Mouse (Mus musculus) cerebellum, adult 18-20 months (tissue): ENCODE measurements at regions not wholly inside any gene's neighbourhood (a gene's known extent, or its start where the extent isn't known, plus 50 kb on each side); places are given as distances from the start of the nearest gene placed in this dataset.

ENCODE experiments used
- DNase-seq, 2 experiments: peaks; one replicate each; pipeline ENCODE4 v3.0.0; 2021

DNA sequence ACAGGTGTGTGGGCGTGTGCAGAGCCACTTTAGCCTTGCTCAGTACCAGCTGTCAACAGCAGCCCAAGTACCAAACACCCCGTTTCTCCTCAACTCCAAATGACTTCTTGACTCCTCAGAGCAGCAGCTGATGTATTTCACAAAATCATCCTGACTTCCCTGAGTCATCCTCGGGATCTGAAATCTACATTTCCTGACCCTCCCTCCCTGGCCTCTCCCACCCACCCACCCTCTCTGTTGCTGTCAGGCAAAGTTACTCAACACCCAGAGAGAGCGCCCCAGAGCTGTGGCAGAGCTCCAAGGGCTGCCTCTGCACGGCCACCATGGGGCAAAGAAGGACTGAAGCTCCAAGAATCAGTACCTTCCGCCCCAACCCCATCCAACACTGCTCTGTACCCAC is 83.5 kb upstream of the Cyp1b1 start:
- no peak for DNase-seq

DNA sequence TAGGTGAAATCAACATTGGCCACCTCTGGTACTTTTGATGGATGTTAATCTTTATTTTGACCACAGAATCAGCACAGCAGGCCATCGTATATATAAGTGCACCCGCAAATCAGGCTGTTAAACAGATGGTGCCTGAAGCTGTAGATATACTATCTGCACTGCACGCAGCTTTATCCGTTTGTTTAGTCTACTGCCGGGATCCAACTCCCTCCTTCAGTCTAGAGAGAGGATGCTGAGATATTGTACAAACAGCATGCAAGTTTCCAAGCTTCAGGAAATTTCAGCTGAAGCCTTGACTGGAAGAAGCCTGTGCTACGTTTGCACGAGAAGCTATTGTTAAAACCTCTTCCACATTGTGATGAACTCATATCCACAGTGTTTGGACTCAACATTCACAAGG is 75.3 kb upstream of the Cyp1b1 start:
- DNase-seq = no peak

DNA sequence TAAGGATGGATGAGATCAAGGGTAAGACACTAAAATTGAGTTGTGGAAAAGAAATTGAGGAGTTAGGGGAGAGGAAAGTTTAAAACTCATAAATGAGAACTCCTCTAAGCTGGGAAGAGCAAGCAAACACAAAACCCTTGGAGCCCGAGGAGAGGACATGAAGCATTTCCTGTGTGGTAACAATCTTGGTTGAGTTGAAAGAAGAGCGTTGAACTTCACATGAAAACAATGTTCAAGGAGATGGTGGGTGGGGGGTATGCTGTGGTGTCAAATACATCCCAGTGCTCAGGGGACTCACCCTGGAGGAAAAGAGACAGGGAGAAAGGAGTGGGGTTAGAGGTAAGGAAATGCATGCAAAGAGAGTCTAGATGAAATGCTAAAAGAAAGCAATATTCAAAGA is 72.3 kb upstream of the Cyp1b1 start:
- DNase-seq = no peak

DNA sequence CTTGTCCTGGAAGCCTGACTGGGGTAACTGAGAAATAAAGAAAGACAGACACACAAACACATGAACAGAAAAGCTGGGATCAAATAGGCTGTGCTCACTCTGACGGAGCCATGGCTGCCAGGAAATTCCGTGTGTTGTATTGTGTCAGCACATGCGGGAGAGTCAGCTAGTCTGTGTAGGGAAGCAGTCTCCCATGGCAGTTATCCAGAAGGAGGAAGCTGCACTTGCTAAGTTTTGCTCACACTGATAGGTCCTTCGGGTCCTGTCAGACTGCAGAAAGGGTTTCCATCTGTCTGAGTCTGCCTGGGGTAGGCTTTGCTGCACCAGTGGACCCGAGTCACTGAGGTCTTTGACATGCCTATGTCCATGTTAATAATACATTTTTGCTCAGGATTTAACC is 71.8 kb upstream of the Cyp1b1 start:
- no peak for DNase-seq

DNA sequence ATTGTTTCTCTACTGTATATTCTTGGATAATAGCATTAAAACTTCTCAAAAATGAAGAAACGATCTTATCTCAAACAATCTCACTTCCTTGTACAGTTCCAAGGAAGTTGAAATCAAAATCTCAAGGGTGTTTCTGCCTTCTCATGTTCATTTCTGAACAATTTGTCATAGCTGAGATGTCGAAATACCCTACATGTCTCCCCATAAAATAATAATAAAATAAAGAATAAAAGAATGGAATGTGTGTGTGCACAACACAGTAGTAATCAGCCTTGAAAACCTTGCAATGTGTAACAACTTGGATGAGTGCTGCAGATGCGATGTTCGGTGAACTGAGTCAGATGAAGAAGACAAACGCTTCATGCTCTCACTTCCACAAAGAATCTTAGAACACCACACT is 71.4 kb upstream of the Cyp1b1 start:
- no peak for DNase-seq

DNA sequence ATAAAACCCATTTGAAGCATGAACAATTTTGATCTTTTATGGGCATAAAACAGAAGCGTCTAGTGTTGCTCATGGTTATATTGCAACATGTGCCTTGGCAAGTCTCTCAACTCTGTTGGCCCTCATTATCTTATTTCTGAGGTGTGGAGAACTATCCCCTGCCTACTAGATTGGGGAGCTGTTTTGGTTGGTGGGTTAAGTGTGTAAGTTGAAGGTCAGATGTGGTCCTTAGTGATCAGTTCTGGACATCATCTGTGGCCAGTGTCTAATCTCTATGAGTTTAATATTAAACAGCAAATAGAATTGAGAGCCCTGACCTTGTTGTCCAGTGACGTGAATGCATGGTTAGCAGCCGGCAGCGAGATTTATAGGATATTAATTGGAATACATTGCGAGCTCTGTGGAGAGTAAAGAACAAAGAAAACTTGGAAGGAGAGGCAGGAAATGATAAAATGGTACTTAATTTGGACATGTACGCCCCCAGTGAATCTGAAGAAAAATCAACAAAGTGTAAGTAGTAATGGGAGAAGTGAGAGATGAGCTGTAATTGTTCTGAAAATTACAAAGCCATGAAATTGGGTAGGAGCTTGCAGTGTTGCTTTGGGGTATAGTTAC is 69.5 kb upstream of the Cyp1b1 start:
- no peak for DNase-seq

DNA sequence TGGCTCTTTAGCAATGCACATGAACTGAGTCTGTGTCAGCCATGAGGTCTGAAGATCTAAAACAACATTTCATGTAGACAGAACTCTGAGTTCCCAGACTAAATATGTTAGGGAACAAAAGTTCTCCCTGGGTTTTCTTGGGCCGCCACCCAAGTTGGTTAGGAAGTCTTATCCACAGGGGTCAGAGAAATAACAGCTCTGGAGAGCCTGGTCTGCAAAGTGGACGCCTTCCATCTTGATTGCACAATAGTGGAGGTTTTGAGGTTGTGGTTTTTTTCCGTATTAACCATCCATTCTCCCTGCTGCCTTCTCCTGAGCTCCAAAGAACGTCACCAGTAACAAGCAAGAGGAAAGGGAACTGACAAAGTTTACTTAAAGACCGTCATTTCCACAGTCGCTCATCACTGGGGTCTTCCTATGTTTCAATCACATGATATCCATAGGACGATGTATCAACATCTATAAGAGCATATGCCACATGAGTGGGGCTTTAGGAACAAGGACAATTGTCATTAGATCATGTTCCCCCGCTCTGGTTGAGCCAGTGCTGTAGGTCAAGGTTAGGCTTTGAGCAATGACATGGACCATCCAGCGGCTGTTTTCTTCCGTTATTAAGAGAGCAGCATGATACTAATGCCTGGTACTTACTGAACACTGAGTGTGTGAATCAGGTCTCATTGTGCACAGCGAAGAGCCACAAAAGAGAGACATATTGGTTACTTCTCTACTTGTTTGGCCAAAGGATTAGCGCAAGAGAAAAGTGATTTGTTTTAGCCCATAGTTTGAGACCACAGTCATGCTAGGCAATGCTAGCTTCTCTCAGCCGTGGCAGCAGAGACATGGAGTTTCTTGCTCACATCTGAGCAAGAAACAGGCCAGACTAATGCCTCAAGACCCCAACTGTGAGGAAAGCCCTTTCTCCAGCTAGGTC is 67.1 kb upstream of the Cyp1b1 start:
- DNase-seq = no peak

DNA sequence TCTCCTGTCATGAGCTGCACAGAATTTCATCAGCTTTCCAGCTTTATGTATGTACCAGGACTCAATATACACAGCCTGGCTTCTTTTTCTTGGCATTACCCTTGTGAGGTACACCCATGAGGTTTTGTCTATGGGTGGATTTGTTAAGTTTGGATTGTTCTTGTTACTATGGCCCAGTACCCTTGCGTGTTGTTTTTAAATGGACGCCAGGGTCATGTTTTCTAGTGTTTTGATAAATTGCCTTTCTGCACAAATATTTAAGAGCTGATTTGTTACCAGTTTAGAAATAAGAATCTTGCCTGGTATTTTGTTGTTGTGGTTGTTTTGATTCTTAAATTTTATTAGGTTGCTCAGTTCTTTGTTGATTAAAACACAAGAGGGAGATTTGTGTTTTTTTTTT is 66.4 kb upstream of the Cyp1b1 start:
- DNase-seq = no peak

DNA sequence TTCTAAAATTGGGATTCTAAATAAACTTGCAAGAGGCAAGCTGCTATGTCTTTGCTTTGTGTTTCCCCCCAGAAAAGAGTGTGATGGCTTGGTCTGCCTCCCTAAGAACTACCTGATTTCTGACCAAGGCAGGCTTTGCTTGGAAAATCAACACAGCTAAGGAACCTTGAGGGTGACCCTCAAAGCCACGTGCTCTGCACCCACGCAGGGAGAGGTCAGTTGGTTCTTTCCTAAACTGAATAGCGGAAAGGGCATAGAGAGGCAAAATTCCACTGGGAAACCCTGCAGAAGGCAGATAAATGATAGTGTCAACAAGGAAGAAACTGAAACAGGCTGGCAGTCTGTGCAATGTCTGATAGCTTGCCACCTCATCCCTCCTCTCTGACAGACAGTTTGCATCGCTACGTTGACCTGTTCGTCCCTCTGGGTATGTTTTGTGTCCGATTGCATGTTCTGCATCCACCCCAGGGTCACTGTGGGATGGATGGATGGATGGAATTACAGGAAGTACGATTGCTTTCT is 63.1 kb upstream of the Cyp1b1 start:
- DNase-seq = no peak

DNA sequence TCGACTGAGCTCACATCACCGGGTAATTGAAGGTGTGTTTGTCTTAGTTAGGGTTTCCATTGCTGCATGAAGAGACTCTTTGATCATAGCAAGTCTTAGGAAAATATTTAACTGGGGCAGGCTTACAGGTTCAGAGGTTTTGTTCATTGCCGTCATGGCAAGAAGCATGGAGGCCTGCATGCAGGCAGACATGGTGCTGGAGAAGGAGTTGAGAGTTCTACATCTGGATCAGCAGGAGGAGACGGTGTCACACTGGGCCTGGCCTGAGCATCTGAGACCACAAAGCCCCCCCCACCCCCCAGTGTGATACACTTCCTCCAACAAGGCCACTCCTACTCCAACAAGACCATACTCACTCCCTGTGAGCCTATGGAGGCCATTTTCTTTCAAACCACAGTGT is 61.3 kb upstream of the Cyp1b1 start:
- no peak for DNase-seq

DNA sequence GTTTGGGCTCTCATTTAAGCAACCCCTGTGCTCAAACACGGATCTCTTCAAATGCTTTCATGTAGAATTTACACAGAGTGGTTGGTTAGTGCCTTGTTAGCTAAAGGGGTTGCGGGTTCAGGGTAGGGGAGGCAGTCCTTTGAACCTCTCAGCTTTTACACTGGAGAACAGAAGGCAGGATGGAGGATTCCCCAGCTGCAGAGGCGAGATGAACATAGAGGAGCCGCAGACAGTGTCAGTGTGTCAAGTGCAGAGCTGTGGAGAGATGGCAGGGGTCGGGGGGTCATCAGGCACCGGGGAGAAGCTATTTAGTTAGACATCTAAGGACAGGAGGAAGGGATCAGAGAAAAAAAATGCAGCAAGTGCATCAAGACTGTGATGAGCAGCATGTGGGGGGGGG is 60.4 kb upstream of the Cyp1b1 start:
- no peak for DNase-seq

DNA sequence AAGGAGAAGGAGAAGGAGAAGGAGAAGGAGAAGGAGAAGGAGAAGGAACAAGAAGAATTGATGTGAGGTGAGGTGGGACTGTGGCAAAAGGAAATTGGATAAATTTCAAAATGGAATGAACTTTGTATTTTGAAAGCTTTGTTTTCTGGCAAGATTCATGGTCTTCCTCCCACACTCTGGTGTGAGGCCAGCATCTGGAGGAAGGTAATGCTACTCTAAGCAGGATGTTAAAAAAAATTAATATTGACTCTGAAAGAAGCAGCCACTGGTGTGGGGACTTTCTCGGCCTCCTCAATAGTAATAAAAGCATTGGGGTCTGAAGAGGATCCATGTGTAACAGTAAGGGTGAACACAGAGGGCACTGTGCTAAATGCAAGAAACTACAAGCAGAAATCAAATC is 59.4 kb upstream of the Cyp1b1 start:
- DNase-seq = no peak

DNA sequence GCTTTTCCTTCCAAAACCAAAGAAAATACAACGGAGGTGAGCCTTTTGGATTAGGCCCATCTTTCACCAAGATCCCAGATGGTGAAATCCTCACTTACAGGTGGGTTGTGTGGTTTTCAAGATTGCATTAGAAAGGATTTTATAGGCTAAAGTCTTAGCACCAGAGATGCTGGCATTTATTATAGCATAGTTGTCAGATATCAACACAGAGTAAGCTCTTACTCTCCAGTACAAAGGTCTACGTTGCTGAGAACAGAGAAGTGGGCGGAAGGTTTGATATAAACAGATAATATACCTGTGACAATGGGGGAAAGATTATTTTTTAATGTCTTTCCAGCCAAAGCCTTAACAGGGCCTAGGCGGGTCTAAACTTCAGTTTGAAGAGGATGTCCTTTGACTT is 57.4 kb upstream of the Cyp1b1 start:
- no peak for DNase-seq

DNA sequence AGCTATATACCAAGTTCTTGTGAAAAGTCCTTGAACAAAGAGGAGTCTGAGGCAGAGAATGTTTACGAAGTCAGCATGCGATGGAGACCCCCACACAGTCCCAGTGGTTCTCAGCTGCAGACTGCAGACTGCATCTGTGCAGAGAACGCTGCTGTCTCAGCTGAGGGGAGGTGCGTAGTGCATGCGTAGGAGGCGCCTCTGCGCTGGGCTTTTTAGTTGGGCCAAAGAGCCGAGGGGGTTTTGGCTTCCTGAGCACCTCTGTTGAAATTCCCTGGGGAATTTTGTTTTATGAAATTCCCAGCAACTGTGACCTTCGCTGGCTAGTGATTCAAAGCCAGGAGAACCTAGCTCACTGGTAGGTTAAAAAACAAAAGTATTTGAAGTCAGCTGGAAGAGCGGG is 56.9 kb upstream of the Cyp1b1 start:
- DNase-seq = no peak

DNA sequence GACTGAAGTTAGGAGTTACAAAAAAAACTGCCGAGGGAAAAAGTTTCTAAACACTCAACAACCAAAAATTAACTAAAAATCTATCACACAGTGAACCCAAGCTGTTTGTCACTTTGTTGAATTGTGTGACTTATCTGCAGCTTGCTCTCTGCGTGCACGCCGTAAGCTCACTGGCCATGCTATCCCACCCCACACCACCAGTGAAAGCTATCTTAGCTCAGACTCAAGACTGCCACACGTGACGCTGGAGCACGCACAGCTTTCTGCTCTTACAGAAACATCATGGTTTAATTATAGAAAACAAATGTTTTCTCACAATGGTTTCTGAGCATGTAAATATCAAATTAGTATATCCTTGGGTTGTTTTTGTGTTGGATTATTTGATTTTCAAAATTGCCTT is 56.0 kb upstream of the Cyp1b1 start:
- DNase-seq = no peak

DNA sequence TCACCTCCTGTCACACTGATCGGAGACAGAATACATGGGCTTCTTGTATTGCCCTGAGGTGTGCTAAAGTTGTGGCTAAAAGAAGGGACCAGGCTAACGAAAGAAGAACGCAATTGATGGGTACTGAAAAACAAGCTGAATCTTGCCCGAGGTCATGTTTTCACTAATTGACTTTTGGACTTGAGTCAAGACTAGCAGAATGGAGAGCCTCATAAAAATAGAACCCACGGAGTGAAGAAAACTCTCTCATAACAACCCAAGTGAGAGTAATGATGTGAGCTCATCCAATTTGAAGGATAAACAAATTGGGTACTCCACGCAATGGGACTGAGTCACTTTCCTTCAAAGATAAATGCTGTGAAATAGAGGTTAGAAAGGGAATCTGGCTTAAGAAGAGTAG is 55.0 kb upstream of the Cyp1b1 start:
- DNase-seq = no peak

DNA sequence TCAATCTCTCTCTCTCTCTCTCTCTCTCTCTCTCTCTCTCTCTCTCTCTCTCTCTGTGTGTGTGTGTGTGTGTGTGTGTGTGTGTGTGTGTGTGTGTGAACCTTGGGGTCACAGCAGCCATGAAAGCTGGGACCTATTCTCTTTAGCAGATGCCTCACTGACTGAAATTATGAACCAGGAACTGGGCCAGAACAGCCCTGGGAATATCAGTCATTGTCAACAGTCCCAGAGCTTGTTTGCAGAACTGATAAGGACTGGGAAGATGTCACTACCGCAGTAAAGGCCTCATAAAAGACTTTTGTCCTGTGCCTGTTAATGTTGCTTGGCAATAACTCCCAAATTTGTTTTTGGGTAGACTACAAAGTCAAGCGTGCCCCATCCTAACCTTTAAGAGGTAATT is 53.2 kb upstream of the Cyp1b1 start:
- DNase-seq = no peak

DNA sequence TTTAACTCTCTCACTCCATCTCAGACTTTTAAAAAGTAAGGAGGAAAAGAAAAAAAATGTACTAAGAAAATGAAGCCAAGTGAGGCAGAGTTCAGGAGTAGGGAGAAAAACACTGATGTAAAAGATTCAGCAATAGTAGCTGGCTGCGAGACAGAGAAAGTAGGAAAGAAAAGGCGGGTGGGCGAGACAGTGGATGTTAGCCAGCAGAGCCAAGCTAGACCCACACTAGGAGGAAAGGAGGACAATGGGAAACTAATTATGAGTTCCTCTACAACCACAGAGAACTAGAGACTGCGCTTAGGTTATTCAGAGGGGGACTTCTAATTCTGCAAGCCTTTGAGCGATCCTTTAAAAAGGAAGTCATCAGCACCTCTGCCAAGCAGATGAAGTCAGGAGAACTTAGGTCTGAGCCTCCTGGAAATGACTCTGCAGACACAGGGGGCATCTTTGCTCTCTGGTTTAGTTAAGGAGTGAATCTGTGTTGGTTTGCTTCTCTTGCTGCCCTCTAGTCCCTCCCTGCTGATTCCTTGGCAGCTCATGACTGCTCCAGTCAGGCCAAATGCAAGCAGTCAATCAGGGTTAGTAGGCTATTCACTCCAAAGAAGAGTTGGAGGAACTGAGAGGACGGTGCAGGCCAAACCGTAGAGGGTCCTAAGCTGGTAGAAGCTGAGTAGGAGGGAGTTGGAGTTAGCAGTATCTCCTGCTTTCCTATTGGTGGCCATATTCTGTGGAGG is 50.4 kb upstream of the Cyp1b1 start:
- DNase-seq = peak in 1 of 2 experiments; percentile 4
